Mouse (Mus musculus) limb, embryonic 15.5 days (tissue): ENCODE data around the gene P4hb. TPM values are rescaled to one million over a fixed set of nuclear protein-coding genes. Genes with fewer than 3 reads are reported as not detected.
A peak's percentile ranks its signal among the peaks of the same experiment; 100 is the strongest.

Source experiments
- ATAC-seq: fragments of 200-750 bp; cut with Nextera tagmentation; 2 replicates; pipeline ENCODE4 v1.8.0; 2017; ENCODE audit warnings: low read depth, moderate TSS enrichment; ENCODE audit not compliant: insufficient number of reproducible peaks, low FRiP score, low TSS enrichment
- H3K27ac ChIP-seq: fragments of 300-500 bp; sonication (generic); 2 replicates; pipeline ENCODE4 v1.5.1; 2015; ENCODE audit warnings: moderate library complexity, mild to moderate bottlenecking, inconsistent platforms
- H3K27me3 ChIP-seq: fragments of 300-500 bp; sonication (generic); 2 replicates; pipeline ENCODE4 v1.6.1; 2015; ENCODE audit warnings: inconsistent platforms
- H3K36me3 ChIP-seq: fragments of 300-500 bp; sonication (generic); 2 replicates; pipeline ENCODE4 v1.6.1; 2015; ENCODE audit warnings: inconsistent platforms
- H3K4me1 ChIP-seq: fragments of 300-500 bp; sonication (generic); 2 replicates; pipeline ENCODE4 v1.6.1; 2015; ENCODE audit warnings: inconsistent platforms
- H3K4me2 ChIP-seq: fragments of 300-500 bp; sonication (generic); 2 replicates; pipeline ENCODE4 v1.6.1; 2015; ENCODE audit warnings: mild to moderate bottlenecking, inconsistent platforms
- H3K4me3 ChIP-seq: fragments of 300-500 bp; sonication (generic); 2 replicates; pipeline ENCODE4 v1.5.1; 2015; ENCODE audit warnings: mild to moderate bottlenecking, inconsistent platforms
- H3K9ac ChIP-seq: fragments of 300-500 bp; sonication (generic); 2 replicates; pipeline ENCODE4 v1.6.1; 2015; ENCODE audit warnings: inconsistent platforms
- H3K9me3 ChIP-seq: fragments of 300-500 bp; sonication (generic); 2 replicates; pipeline ENCODE4 v1.6.1; 2016; ENCODE audit warnings: inconsistent platforms
- WGBS: fragments of 180-500 bp; shearing (Covaris S2); methylation state at CpG from one replicate; pipeline ENCODE4 v1.1.7; 2015; 5-methylcytosine and 5-hydroxymethylcytosine counted together
- polyA plus RNA-seq: library from polyadenylated mRNA; unstranded; fragments of >200 nt; fragmentation: Nextera tagmentation; extraction: Ambion mirVana; gene quantifications from 2 replicates; pipeline ENCODE4 v1.2.1, GENCODE M21; 2015

The P4hb gene
- polyA plus RNA-seq, 1 experiment from 2014 or later = 1,021 TPM

DNA sequence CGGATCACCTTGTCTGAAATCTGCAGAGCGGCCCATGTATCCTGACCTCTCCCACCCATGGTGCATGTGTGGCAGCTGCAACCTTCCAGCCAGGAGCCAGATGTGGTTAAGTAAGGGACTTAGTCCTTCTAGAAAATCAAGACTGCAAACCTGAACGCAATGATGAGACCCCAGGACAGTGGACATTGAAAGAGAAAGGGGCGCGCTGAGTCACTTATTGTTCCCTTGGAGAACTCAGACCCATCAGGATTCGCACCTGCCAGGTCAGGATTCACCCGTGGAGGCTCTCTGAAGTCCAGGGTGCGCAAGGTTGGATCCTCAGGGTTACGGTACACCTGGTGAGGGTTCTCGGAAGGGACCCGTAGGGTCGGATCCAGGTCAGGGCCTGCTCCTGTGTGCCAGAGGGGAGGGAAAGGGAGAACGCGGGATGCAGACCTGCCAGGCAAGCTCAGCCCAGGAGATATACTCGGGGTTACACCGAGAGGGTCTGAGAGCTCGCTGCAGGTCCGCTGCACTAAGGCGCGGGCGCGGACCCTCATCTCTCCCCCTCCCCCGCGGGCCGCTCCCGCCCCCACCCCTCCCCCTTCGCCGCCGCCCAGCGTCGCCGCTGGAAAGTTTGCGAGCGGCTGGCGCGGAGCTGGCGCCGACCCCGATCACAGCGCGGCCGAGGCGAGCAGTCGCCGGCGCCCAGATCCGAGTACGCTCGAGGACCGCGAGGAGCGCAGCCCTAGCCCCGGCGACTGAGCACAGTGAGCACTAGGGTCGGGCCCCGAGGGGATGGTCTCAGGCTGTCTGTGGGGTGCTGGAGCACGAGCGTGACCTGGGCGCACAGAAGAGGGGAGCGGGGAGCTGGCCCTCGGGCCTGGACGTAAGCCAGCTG lies 42.7 kb downstream of the P4hb start, which contains the start of gene Gcgr:
Gcgr (plus strand) TSS at position 615 of the 880 bp plus-strand sequence.
- 8% methylated on average over 60 of the region's 62 CpGs for WGBS
- 0 out of 2 replicates have a peak, but pooled peaks have one; percentile 42 for ATAC-seq
- Histone ChIP-seq H3K36me3 (no peaks in the 10 kb centered on the region), H3K4me3 (peak within 1 kb of the TSS; percentile 47), H3K4me1 (peaks cover 14% of the 10 kb centered on the region), H3K27me3 (peaks cover 71% of the 10 kb centered on the region), H3K4me2 (peak within 1 kb of the TSS; percentile 90), H3K9ac (peak within 1 kb of the TSS; percentile 35; the same call in 1 of the 2 replicates), H3K27ac (no peak within 1 kb of the TSS), H3K9me3 (no peaks in the 10 kb centered on the region)

- no peak for ATAC-seq
- no peaks in the 10 kb centered on the region for H3K9me3 ChIP-seq
- no peak overlapping the region for H3K4me2 ChIP-seq
- H3K4me3 ChIP-seq = no peak overlapping the region
- no peaks in the 10 kb centered on the region for H3K36me3 ChIP-seq
- WGBS = 61% methylated on average over 4 of the region's 4 CpGs
- no peak overlapping the region for H3K27ac ChIP-seq
- peaks cover 64% of the 10 kb centered on the region for H3K27me3 ChIP-seq
- no peak overlapping the region for H3K9ac ChIP-seq
- peaks cover 12% of the 10 kb centered on the region for H3K4me1 ChIP-seq
These were observed 44.1 kb downstream of the P4hb start for GRCm38 (mm10) chr11:120528903-120529302.

DNA sequence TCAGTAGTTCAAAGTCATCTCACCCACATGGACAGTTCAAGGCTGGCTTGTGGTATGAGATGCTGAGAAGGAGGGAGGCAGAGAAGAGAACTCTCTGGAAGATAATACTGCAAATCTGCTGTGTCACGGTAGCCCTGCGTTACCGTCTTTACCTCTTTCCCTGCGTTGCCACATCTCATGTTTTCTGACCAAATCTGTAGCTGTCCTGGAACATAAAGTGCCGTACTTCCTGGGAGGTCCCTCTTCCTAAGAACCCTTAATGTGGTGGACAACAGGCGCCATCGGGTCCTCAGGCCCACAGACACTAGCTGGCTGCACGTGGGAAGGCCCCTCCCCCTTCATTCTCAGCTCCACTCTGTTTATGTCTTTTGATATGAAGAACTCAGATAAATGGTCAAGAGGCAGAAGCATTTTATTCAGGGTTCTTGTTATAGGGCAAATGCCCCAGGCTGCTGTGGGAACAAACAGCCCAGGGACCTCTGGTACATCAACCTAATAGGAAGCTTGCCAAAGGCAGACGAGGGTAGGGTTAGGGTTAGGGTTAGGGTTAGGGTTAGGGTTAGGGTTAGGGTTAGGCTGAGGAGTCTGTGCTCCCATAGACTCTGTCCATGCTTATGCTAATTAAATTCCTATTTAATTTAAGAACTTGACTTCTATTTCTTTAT lies 45.2 kb downstream of the P4hb start:
- no peaks in the 10 kb centered on the region for H3K36me3 ChIP-seq
- WGBS = 73% methylated on average over 9 of the region's 9 CpGs
- no peak overlapping the region for H3K27ac ChIP-seq
- H3K9me3 ChIP-seq = no peaks in the 10 kb centered on the region
- no peak overlapping the region for H3K4me3 ChIP-seq
- no peak for ATAC-seq
- H3K4me2 ChIP-seq = no peak overlapping the region
- H3K27me3 ChIP-seq = peaks cover 54% of the 10 kb centered on the region
- H3K9ac ChIP-seq = no peak overlapping the region
- H3K4me1 ChIP-seq = peaks cover 12% of the 10 kb centered on the region

DNA sequence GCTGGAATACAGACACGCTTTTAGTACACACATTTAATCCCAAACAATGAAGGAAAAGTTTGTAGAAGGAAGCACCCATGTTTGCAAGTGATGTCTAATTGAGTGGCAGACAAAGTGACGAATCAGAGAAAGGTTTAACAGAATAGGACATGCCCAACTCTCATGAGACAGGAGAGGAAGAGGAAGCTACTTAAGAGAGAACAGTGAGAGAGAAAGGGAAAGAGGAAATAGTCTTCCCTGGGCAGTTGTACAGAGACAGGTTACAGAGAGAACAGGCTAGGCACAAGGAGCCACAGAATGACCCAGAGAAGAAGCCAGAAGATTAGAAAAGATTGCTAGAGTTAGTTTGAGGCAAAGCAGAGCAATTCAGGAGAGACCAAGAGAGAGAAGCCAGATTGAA lies 47.1 kb downstream of the P4hb start:
- Histone ChIP-seq H3K4me1 (peaks cover 8% of the 10 kb centered on the region), H3K9ac (no peak overlapping the region), H3K4me2 (no peak overlapping the region), H3K36me3 (no peaks in the 10 kb centered on the region), H3K27ac (no peak overlapping the region), H3K4me3 (no peak overlapping the region), H3K27me3 (peaks cover 37% of the 10 kb centered on the region), H3K9me3 (no peaks in the 10 kb centered on the region)
- ATAC-seq = no peak
- WGBS = 85% methylated on average over 2 of the region's 2 CpGs

GRCm38 (mm10) chr11:120522581-120522980 lies 50.5 kb downstream of the P4hb start:
- no peak overlapping the region for H3K4me3 ChIP-seq
- no peaks in the 10 kb centered on the region for H3K9me3 ChIP-seq
- H3K4me2 ChIP-seq = no peak overlapping the region
- H3K27me3 ChIP-seq = 0 out of 2 replicates have a peak, but pooled peaks cover 3% of the 10 kb centered on the region
- WGBS = 87% methylated on average over 8 of the region's 8 CpGs
- no peaks in the 10 kb centered on the region for H3K36me3 ChIP-seq
- H3K27ac ChIP-seq = no peak overlapping the region
- no peak for ATAC-seq
- H3K9ac ChIP-seq = no peak overlapping the region
- peaks cover 21% of the 10 kb centered on the region for H3K4me1 ChIP-seq

- no peak for ATAC-seq
- 46% methylated on average over 5 of the region's 5 CpGs for WGBS
These were observed 52.0 kb downstream of the P4hb start for GRCm38 (mm10) chr11:120520967-120521540.

GRCm38 (mm10) chr11:120520498-120520897 lies 52.6 kb downstream of the P4hb start:
- H3K27ac ChIP-seq = no peak overlapping the region; the same call in 1 of the 2 replicates
- H3K9me3 ChIP-seq = no peaks in the 10 kb centered on the region
- no peaks in the 10 kb centered on the region for H3K36me3 ChIP-seq
- no peak overlapping the region for H3K4me3 ChIP-seq
- no peak for ATAC-seq
- no peak overlapping the region for H3K9ac ChIP-seq
- H3K4me2 ChIP-seq = no peak overlapping the region
- whole genome bisulfite sequencing = 72% methylated on average over 9 of the region's 9 CpGs
- H3K4me1 ChIP-seq = peaks cover 27% of the 10 kb centered on the region
- no peaks in the 10 kb centered on the region for H3K27me3 ChIP-seq

More at GRCm38 (mm10) chr11:120520967-120521540, 52.0 kb downstream of the P4hb start:
- Histone ChIP-seq H3K4me3 (no peak overlapping the region), H3K9me3 (no peaks in the 10 kb centered on the region), H3K27ac (no peak overlapping the region), H3K36me3 (no peaks in the 10 kb centered on the region), H3K4me2 (no peak overlapping the region), H3K4me1 (peaks cover 24% of the 10 kb centered on the region), H3K27me3 (no peaks in the 10 kb centered on the region), H3K9ac (no peak overlapping the region)

- H3K4me3 ChIP-seq = no peak overlapping the region
- WGBS = 26% methylated on average over 9 of the region's 9 CpGs
- peak overlapping the region; percentile 63; the same call in 1 of the 2 replicates for H3K27ac ChIP-seq
- no peaks in the 10 kb centered on the region for H3K27me3 ChIP-seq
- H3K36me3 ChIP-seq = no peaks in the 10 kb centered on the region
- H3K9ac ChIP-seq = no peak overlapping the region
- ATAC-seq = no peak
- peaks cover 27% of the 10 kb centered on the region for H3K4me1 ChIP-seq
- no peaks in the 10 kb centered on the region for H3K9me3 ChIP-seq
- H3K4me2 ChIP-seq = no peak overlapping the region
These were observed 53.3 kb downstream of the P4hb start for GRCm38 (mm10) chr11:120519738-120520137.

GRCm38 (mm10) chr11:120518558-120518957 lies 54.5 kb downstream of the P4hb start:
- no peaks in the 10 kb centered on the region for H3K9me3 ChIP-seq
- peaks cover 27% of the 10 kb centered on the region for H3K4me1 ChIP-seq
- H3K27ac ChIP-seq = peak overlapping the region; percentile 63
- 64% methylated on average over 6 of the region's 6 CpGs for WGBS
- H3K4me3 ChIP-seq = no peak overlapping the region
- no peak; the same call in 1 of the 2 replicates for ATAC-seq
- H3K36me3 ChIP-seq = no peaks in the 10 kb centered on the region
- no peak overlapping the region for H3K9ac ChIP-seq
- no peaks in the 10 kb centered on the region for H3K27me3 ChIP-seq
- no peak overlapping the region for H3K4me2 ChIP-seq

DNA sequence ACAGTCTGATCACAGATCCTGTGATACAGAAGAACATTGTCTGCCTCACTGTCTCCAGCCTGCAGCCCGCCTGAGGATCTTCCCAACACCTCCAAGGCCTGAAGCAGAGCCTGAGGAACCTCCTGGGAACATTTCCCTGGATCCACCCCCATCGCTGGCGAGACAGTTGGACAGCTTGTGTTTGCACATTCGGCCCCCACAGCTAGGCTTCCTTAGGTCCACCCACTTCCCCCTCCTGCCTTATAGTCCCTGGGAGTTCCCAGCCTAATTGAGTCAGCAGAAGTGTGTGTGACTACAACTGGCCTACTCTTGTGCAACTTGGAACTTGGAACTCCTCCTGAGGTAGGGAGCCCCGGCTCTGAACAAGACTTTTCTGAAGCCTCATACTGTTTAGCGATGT lies 55.0 kb downstream of the P4hb start:
- no peaks in the 10 kb centered on the region for H3K27me3 ChIP-seq
- peaks cover 27% of the 10 kb centered on the region for H3K4me1 ChIP-seq
- no peak overlapping the region for H3K4me3 ChIP-seq
- H3K9me3 ChIP-seq = no peaks in the 10 kb centered on the region
- H3K9ac ChIP-seq = no peak overlapping the region
- H3K4me2 ChIP-seq = no peak overlapping the region
- 51% methylated on average over 6 of the region's 6 CpGs for WGBS
- no peak for ATAC-seq
- peak overlapping the region; percentile 63 for H3K27ac ChIP-seq
- no peaks in the 10 kb centered on the region for H3K36me3 ChIP-seq

DNA sequence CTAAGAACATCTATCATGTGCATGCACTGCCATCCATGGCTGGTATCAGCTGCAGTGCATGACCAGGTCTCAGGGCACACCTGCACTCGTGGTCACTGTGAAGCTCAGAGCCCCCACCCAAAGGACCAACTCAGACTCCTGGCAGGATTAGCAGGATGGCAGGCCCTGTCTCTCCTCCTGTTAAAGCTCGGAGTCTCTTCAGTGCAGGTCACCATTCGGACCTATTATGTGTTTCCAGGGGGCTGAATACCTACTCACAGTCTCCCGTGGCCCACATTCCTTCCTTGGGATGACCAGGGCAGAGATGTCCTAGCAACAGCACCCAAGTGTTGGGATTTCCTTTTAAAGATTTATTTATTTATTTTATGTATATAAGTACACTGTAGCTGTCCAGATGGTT lies 55.9 kb downstream of the P4hb start:
- Histone ChIP-seq H3K9ac (no peak overlapping the region), H3K27ac (no peak overlapping the region)

More for the DNA sequence above, 55.9 kb downstream of the P4hb start:
- 77% methylated on average over 4 of the region's 4 CpGs for WGBS
- no peaks in the 10 kb centered on the region for H3K36me3 ChIP-seq
- H3K4me2 ChIP-seq = no peak overlapping the region
- H3K27me3 ChIP-seq = no peaks in the 10 kb centered on the region
- ATAC-seq = no peak
- peaks cover 27% of the 10 kb centered on the region for H3K4me1 ChIP-seq
- H3K4me3 ChIP-seq = no peak overlapping the region
- no peaks in the 10 kb centered on the region for H3K9me3 ChIP-seq
